Mouse (Mus musculus) intestine, embryonic 15.5 days (tissue): ENCODE data around the gene Tesmin. TPM values are rescaled to one million over a fixed set of nuclear protein-coding genes. Genes with fewer than 3 reads are reported as not detected.

Experiments
- ATAC-seq: fragments of 200-750 bp; cut with Nextera tagmentation; 2 replicates; pipeline ENCODE4 v1.8.0; 2017; ENCODE audit warnings: moderate TSS enrichment, moderate library complexity
- H3K27ac ChIP-seq: fragments of 300-500 bp; sonication (generic); 2 replicates; pipeline ENCODE4 v1.5.1; 2015; ENCODE audit warnings: mild to moderate bottlenecking, inconsistent platforms
- H3K27me3 ChIP-seq: fragments of 300-500 bp; sonication (generic); replicated peaks from 2 replicates; pipeline ENCODE4 v1.6.1; 2015; ENCODE audit warnings: inconsistent platforms
- H3K36me3 ChIP-seq: fragments of 300-500 bp; sonication (generic); 2 replicates; pipeline ENCODE4 v1.6.1; 2015; ENCODE audit warnings: inconsistent platforms
- H3K4me1 ChIP-seq: fragments of 300-500 bp; sonication (generic); replicated peaks from 2 replicates; pipeline ENCODE4 v1.6.1; 2015; ENCODE audit warnings: inconsistent platforms
- H3K4me2 ChIP-seq: fragments of 300-500 bp; sonication (generic); replicated peaks from 2 replicates; pipeline ENCODE4 v1.6.1; 2015; ENCODE audit warnings: mild to moderate bottlenecking, inconsistent platforms
- H3K4me3 ChIP-seq: fragments of 300-500 bp; sonication (generic); replicated peaks from 2 replicates; pipeline ENCODE4 v1.5.1; 2015; ENCODE audit warnings: inconsistent platforms
- H3K9ac ChIP-seq: fragments of 300-500 bp; sonication (generic); 2 replicates; pipeline ENCODE4 v1.6.1; 2015; ENCODE audit warnings: inconsistent platforms
- H3K9me3 ChIP-seq: fragments of 300-500 bp; sonication (generic); 2 replicates; pipeline ENCODE4 v1.6.1; 2016; ENCODE audit warnings: inconsistent platforms
- WGBS: fragments of 180-500 bp; shearing (Covaris S2); methylation state at CpG from one replicate; pipeline ENCODE4 v1.1.7; 2015; 5-methylcytosine and 5-hydroxymethylcytosine counted together
- polyA plus RNA-seq: library from polyadenylated mRNA; unstranded; fragments of >200 nt; fragmentation: Nextera tagmentation; extraction: Ambion mirVana; gene quantifications from 2 replicates; pipeline ENCODE4 v1.2.1, GENCODE M21; 2015

The Tesmin gene
- polyA plus RNA-seq, 1 experiment from 2014 or later: 0.24 TPM

GRCm38 (mm10) chr19:3431969-3432368, 43.3 kb downstream of the Tesmin start:
- no peaks in the 10 kb centered on the region for H3K27me3 ChIP-seq
- no peak overlapping the region for H3K27ac ChIP-seq
- H3K36me3 ChIP-seq: no peaks in the 10 kb centered on the region
- H3K9me3 ChIP-seq: no peaks in the 10 kb centered on the region
- WGBS: 91% methylated on average over 1 of the region's 2 CpGs
- no peaks in the 10 kb centered on the region for H3K4me1 ChIP-seq
- no peak overlapping the region for H3K9ac ChIP-seq
- H3K4me3 ChIP-seq: no peak overlapping the region
- ATAC-seq: no peak
- no peak overlapping the region for H3K4me2 ChIP-seq

GRCm38 (mm10) chr19:3434124-3434523, 45.5 kb downstream of the Tesmin start:
- Histone ChIP-seq H3K27ac (no peak overlapping the region), H3K36me3 (no peaks in the 10 kb centered on the region), H3K4me3 (no peak overlapping the region), H3K27me3 (no peaks in the 10 kb centered on the region; the same call in 1 of the 2 replicates), H3K9me3 (no peaks in the 10 kb centered on the region), H3K4me1 (no peaks in the 10 kb centered on the region), H3K4me2 (no peak overlapping the region), H3K9ac (no peak overlapping the region)
- no peak for ATAC-seq
- WGBS: 46% methylated on average over 4 of the region's 4 CpGs

DNA sequence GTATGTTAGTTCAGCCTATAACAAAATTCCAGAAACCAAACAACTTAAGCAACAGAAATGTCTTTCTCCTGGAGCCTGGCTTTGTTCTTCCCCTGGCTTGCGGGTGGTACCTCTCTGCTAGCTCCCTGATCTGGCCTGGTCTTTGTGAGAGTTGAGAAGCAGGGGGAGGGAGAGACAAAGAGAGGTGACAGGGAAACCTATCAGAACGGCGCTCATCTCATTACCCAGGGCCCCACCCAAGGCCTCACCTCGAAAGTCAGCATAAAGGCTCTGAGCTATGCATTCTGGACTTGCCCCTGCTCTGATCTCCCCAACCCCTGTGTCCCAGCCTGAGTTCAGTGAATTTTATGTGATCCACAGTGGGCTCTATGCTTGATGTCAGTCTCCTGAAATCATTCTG, 46.0 kb downstream of the Tesmin start:
- Histone ChIP-seq H3K9me3 (no peaks in the 10 kb centered on the region), H3K36me3 (no peaks in the 10 kb centered on the region), H3K4me2 (no peak overlapping the region), H3K9ac (no peak overlapping the region), H3K27me3 (no peaks in the 10 kb centered on the region; the same call in 1 of the 2 replicates), H3K4me1 (no peaks in the 10 kb centered on the region), H3K27ac (no peak overlapping the region), H3K4me3 (no peak overlapping the region)
- ATAC-seq: no peak
- WGBS: 49% methylated on average over 4 of the region's 4 CpGs

DNA sequence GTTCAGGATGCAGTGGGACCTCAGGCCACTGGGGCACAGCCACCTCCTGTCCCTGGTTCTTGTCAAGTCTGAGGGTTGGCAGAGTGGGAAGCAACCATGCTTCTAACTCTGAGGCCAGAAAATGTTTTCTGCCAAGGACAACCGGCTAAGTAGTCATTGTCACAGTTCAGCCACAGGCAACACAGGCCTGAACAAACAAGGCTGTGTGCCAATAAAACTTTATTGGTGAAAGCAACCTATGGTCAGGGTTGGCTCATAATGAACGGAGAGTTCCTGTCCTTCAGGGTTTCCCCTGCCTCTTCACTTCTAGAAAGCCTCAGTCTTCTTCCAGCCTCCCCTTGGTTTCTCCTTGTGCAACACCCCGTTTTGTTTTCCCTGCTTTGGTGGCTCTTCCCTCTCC, 47.2 kb downstream of the Tesmin start:
- H3K9ac ChIP-seq: no peak overlapping the region
- no peaks in the 10 kb centered on the region; the same call in 1 of the 2 replicates for H3K27me3 ChIP-seq
- no peaks in the 10 kb centered on the region for H3K9me3 ChIP-seq
- H3K4me1 ChIP-seq: no peaks in the 10 kb centered on the region
- no peak overlapping the region for H3K4me3 ChIP-seq
- no peak overlapping the region for H3K27ac ChIP-seq
- ATAC-seq: no peak
- no peak overlapping the region for H3K4me2 ChIP-seq
- WGBS: 68% methylated on average over 3 of the region's 3 CpGs
- H3K36me3 ChIP-seq: no peaks in the 10 kb centered on the region

GRCm38 (mm10) chr19:3436840-3437239, 48.2 kb downstream of the Tesmin start:
- Histone ChIP-seq H3K4me2 (no peak overlapping the region), H3K4me1 (no peaks in the 10 kb centered on the region), H3K9ac (no peak overlapping the region), H3K4me3 (no peak overlapping the region), H3K27ac (no peak overlapping the region), H3K27me3 (no peaks in the 10 kb centered on the region; the same call in 1 of the 2 replicates), H3K36me3 (no peaks in the 10 kb centered on the region), H3K9me3 (no peaks in the 10 kb centered on the region)
- 51% methylated on average over 9 of the region's 9 CpGs for WGBS
- no peak for ATAC-seq

DNA sequence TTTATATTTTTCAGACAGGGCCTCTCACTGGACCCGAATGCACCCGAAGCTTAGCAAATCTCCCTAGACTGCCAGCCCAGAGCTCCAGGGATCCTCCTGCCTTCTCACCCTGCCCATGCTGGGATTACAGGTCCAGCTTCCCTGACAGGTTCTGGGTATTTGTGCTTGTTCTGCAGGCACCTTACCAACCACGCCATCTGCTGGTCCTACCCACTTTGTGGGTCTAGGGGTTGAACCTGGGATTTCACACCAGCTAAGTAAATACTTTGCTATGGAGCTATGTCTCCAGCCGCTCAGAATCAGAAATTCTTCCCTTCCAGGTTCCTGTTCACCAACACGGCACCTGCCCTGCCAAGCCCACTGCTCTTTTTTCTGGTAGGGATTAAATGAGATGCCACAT, 49.3 kb downstream of the Tesmin start:
- Histone ChIP-seq H3K36me3 (no peaks in the 10 kb centered on the region), H3K4me2 (no peak overlapping the region), H3K27ac (no peak overlapping the region), H3K4me3 (no peak overlapping the region), H3K27me3 (no peaks in the 10 kb centered on the region; the same call in 1 of the 2 replicates), H3K9me3 (no peaks in the 10 kb centered on the region), H3K4me1 (no peaks in the 10 kb centered on the region), H3K9ac (no peak overlapping the region)
- 53% methylated on average over 5 of the region's 5 CpGs for WGBS
- ATAC-seq: 0 out of 2 replicates have a peak, but pooled peaks have one; percentile 29

GRCm38 (mm10) chr19:3440667-3441066, 52.0 kb downstream of the Tesmin start:
- 66% methylated on average over 5 of the region's 5 CpGs for WGBS
- H3K4me2 ChIP-seq: no peak overlapping the region
- H3K27me3 ChIP-seq: no peaks in the 10 kb centered on the region; the same call in 1 of the 2 replicates
- H3K36me3 ChIP-seq: no peaks in the 10 kb centered on the region
- no peaks in the 10 kb centered on the region for H3K4me1 ChIP-seq
- ATAC-seq: no peak
- H3K9ac ChIP-seq: no peak overlapping the region
- H3K9me3 ChIP-seq: no peaks in the 10 kb centered on the region
- no peak overlapping the region for H3K4me3 ChIP-seq
- no peak overlapping the region for H3K27ac ChIP-seq

- Histone ChIP-seq H3K4me2 (no peak overlapping the region), H3K4me1 (no peaks in the 10 kb centered on the region), H3K36me3 (no peaks in the 10 kb centered on the region), H3K27me3 (no peaks in the 10 kb centered on the region; the same call in 1 of the 2 replicates), H3K9me3 (no peaks in the 10 kb centered on the region), H3K9ac (no peak overlapping the region), H3K4me3 (no peak overlapping the region), H3K27ac (no peak overlapping the region)
- 65% methylated on average over 10 of the region's 10 CpGs for WGBS
- no peak for ATAC-seq
These were observed 52.4 kb downstream of the Tesmin start for GRCm38 (mm10) chr19:3441092-3441491.

DNA sequence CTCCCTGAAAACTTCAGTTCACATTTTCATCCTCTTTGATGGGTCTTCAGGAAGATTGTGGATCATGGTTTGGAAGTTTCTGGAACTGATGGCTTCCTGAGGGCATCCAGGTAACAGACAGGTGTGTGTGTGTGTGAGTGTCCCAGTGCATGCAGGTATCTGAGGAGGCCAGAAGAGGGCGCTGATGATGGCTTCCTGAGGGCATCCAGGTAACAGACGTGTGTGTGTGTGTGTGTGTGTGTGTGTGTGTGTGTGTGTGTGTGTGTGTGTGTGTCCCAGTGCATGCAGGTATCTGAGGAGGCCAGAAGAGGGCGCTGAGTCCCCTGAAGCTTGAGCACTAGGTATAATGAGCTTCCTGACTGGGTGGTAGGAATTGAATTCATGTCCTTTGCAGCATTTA, 58.7 kb downstream of the Tesmin start:
- Histone ChIP-seq H3K27me3 (no peaks in the 10 kb centered on the region), H3K36me3 (no peaks in the 10 kb centered on the region), H3K4me3 (no peak overlapping the region), H3K27ac (no peak overlapping the region), H3K9me3 (0 out of 2 replicates have a peak, but pooled peaks cover 4% of the 10 kb centered on the region), H3K4me2 (no peak overlapping the region), H3K9ac (no peak overlapping the region), H3K4me1 (no peaks in the 10 kb centered on the region)
- ATAC-seq: no peak
- WGBS: 43% methylated on average over 3 of the region's 3 CpGs

- H3K9ac ChIP-seq: no peak overlapping the region
- 0 out of 2 replicates have a peak, but pooled peaks have one; percentile 22 for ATAC-seq
- H3K4me1 ChIP-seq: no peaks in the 10 kb centered on the region
- H3K4me3 ChIP-seq: no peak overlapping the region
- no peak overlapping the region for H3K27ac ChIP-seq
- H3K27me3 ChIP-seq: no peaks in the 10 kb centered on the region
- H3K9me3 ChIP-seq: 0 out of 2 replicates have a peak, but pooled peaks cover 4% of the 10 kb centered on the region
- 56% methylated on average over 3 of the region's 3 CpGs for WGBS
- no peak overlapping the region for H3K4me2 ChIP-seq
- no peaks in the 10 kb centered on the region for H3K36me3 ChIP-seq
These were observed 60.6 kb downstream of the Tesmin start for GRCm38 (mm10) chr19:3449248-3449647.

- WGBS: 86% methylated on average over 3 of the region's 3 CpGs
- H3K27ac ChIP-seq: no peak overlapping the region
- H3K9ac ChIP-seq: no peak overlapping the region
- peaks cover 8% of the 10 kb centered on the region for H3K36me3 ChIP-seq
- no peaks in the 10 kb centered on the region for H3K27me3 ChIP-seq
- no peak overlapping the region for H3K4me3 ChIP-seq
- ATAC-seq: no peak
- H3K9me3 ChIP-seq: 0 out of 2 replicates have a peak, but pooled peaks cover 4% of the 10 kb centered on the region
- H3K4me1 ChIP-seq: no peaks in the 10 kb centered on the region
- no peak overlapping the region for H3K4me2 ChIP-seq
These were observed 62.1 kb downstream of the Tesmin start for GRCm38 (mm10) chr19:3450714-3451113.

GRCm38 (mm10) chr19:3451170-3451569, 62.5 kb downstream of the Tesmin start:
- ATAC-seq: peak; percentile 76
- H3K9ac ChIP-seq: no peak overlapping the region
- 0 out of 2 replicates have a peak, but pooled peaks cover 4% of the 10 kb centered on the region for H3K9me3 ChIP-seq
- H3K4me2 ChIP-seq: no peak overlapping the region
- 20% methylated on average over 6 of the region's 6 CpGs for WGBS
- H3K36me3 ChIP-seq: peaks cover 12% of the 10 kb centered on the region
- H3K27ac ChIP-seq: no peak overlapping the region
- no peak overlapping the region for H3K4me3 ChIP-seq
- no peaks in the 10 kb centered on the region for H3K27me3 ChIP-seq
- H3K4me1 ChIP-seq: no peaks in the 10 kb centered on the region

- Histone ChIP-seq H3K27me3 (no peaks in the 10 kb centered on the region), H3K4me2 (no peak overlapping the region), H3K4me3 (no peak overlapping the region), H3K9ac (no peak overlapping the region), H3K36me3 (peaks cover 16% of the 10 kb centered on the region), H3K9me3 (0 out of 2 replicates have a peak, but pooled peaks cover 4% of the 10 kb centered on the region), H3K4me1 (no peaks in the 10 kb centered on the region), H3K27ac (no peak overlapping the region)
- WGBS: 49% methylated on average over 6 of the region's 6 CpGs
- ATAC-seq: peak; percentile 57; the same call in 1 of the 2 replicates
These were observed 63.0 kb downstream of the Tesmin start for GRCm38 (mm10) chr19:3451649-3452048.
